Mouse (Mus musculus): Measurements from ENCODE around the gene Calhm5. TPM values are rescaled to one million over a fixed set of nuclear protein-coding genes. Genes with fewer than 3 reads are reported as not detected.

Gene Calhm5
- total RNA-seq, 2 experiments from 2014 or later: 0.94 to 1.2 TPM

DNA sequence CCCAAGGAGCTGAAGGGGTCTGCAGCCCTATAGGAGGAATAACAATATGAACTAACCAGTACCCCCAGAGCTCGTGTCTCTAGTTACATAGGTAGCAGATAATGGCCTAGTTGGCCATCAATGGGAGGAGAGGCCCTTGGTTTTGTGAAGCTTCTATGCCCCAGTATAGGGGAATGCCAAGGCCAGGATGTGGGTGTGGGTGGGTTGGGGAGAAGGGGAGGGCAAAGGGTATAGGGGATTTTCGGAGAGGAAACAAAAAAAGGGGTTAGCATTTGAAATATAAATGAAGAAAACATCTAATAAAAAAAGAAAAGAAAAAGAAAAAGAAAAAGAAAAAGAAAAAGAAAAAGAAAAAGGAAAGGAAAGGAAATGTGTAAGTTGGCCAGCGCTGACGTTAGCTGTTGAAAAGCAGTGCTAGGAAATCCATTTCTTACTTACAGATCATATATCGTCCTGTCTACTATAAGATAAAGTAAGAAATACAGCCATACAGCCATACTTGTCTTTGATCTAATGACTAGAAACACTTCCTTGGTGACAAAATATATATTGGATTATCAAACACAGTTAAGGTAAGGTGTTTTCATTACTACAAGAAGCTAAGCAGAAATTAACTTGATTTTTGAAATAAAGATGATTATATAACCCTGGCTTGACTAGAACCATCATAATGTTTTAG lies 21.7 kb downstream of the Calhm5 start:
- intact Hi-C loops (cut with DNase I): no loop called here
- DNase-seq: no peak

DNA sequence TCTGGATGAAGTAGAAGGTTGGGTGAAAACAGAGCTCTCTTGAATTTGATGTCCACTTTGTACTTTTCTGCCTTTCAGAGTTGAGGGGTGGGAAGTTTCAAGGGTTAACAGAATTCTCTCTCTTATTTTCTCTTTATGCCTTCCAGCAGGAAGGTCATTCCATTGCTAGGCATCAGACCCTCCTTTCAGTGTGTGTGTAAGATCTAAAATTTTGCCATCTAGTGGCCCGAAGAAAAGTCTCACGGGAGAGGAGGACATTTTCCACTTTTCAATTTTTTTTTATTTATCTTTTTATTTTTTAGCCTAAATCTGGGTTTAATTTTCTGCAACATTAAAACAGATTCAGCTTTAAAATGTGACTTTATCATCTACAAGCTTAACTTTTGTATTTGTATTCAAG lies 24.7 kb downstream of the Calhm5 start:
- intact Hi-C loops (cut with DNase I): no loop called here

GRCm38 (mm10) chr10:34070999-34071492 lies 25.3 kb downstream of the Calhm5 start:
- DNase-seq: no peak
- intact Hi-C loops (cut with DNase I): no loop called here

More for the DNA sequence above, 24.7 kb downstream of the Calhm5 start:
- DNase-seq: no peak

DNA sequence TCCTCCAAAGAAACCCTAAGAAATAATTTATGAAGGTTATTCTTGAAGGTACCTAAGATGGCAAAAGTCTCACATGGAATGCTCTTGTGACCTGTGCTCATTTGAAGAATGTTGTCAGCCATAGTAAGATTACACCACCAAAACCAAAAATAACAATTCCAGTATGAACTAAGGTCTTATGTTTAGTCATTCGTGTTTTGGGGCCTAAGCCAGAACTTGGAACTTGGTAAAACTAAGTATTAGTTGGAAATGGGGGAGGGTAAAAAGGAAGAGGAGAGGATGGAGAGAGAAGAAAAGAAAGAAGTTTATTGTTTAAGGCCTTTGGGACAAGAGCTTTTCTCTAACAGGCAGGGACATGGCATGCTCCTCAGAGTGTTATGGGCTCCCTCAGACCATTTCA lies 26.7 kb downstream of the Calhm5 start:
- intact Hi-C loops (cut with DNase I): no loop called here
- no peak for DNase-seq

- intact Hi-C loops (cut with DNase I): no loop called here
- no peak for DNase-seq
Observed at GRCm38 (mm10) chr10:34066591-34066990, 29.7 kb downstream of the Calhm5 start.

DNA sequence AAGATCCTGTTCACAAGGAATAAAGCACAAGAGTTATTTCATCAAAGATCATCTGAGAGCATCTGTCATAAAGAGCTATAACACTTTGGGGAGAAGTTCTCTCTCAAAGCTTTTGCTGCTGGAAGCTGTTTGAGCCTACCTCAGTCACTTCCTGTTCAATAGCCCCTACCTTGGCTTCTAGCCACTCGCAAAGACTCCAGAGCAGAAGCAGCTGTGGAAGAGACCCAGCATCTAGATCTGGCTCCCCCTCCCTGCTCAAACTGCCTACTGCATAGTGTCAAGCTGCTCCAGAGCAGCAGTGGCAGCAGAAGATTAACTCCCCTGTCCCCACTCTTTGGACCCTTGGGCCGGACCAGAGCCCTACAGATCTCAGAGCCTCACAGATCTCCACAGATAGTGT lies 42.3 kb downstream of the Calhm5 start:
- no peak for DNase-seq
- intact Hi-C loops (cut with DNase I): no loop called here

DNA sequence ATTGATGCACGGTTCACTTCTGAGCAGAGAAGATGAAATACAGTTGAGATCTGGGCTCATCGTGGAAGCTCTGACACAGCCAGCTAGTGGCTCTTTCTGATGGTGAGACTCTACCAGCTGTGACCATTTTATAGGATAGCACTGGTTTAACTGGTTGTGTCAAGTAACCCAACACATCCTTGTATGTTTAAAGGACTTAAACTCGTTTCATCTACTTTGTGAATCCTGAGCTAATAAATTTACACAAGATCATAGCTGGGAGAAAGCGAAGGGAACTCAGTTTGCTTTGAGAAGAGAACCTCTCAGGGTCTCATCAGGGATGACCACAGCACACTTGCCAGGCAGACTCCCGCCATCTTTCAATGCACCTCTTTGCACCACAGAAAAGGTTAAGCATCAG lies 52.1 kb downstream of the Calhm5 start, which contains the start of gene Calhm4:
Gene Calhm4 (minus strand): TSS at position 101 of the 400 bp plus-strand sequence.
- intact Hi-C loops (cut with DNase I): no loop called here
- DNase-seq: no peak

Other genes starting within 250 kb of the Calhm5 start
- gene Sult3a1, start 238.8 kb downstream of the Calhm5 start, total RNA-seq (2021): not detected
- gene Rsph4a, start 191.4 kb downstream of the Calhm5 start, total RNA-seq (2021): 1 to 10 TPM; 2.0 to 2.8 TPM
- 10 to 100 TPM; 16.7 to 16.8 TPM for gene Zup1, start 145.2 kb downstream of the Calhm5 start, total RNA-seq (2021)
- 100 to 1,000 TPM; 118 to 126 TPM for gene Rwdd1, start 76.9 kb downstream of the Calhm5 start, total RNA-seq (2021)
- under 1 TPM in 1 of 2 experiments, not detected in 1; 0.52 TPM for gene Trappc3l, start 58.9 kb downstream of the Calhm5 start, total RNA-seq (2021)
- not detected for gene Calhm4, start 52.2 kb downstream of the Calhm5 start, total RNA-seq (2021)
- gene Calhm6, start 31.5 kb upstream of the Calhm5 start, total RNA-seq (2021): under 1 TPM; 0.36 to 0.99 TPM
- 10 to 100 TPM; 14.8 to 14.9 TPM for gene Dse, start 111.2 kb upstream of the Calhm5 start, total RNA-seq (2021)
- 10 to 100 TPM; 85.4 to 87.0 TPM for gene Tspyl1, start 185.7 kb upstream of the Calhm5 start, total RNA-seq (2021)
- 100 to 1,000 TPM; 232 to 256 TPM for gene Tspyl4, start 200.9 kb upstream of the Calhm5 start, total RNA-seq (2021)

Data from left cerebral cortex, postnatal 4 days (tissue).